Mouse (Mus musculus) forebrain, embryonic 11.5 days (tissue): ENCODE measurements at regions not wholly inside any gene's neighbourhood (a gene's known extent, or its start where the extent isn't known, plus 50 kb on each side); places are given as distances from the start of the nearest gene placed in this dataset.

Experiments
- ATAC-seq: fragments of 200-750 bp; cut with Nextera tagmentation; replicated peaks from 2 replicates; pipeline ENCODE4 v1.8.0; 2017; ENCODE audit warnings: moderate TSS enrichment; ENCODE audit not compliant: low FRiP score
- DNase-seq: peaks from one replicate; pipeline ENCODE4 v3.0.0-alpha.2; 2017; ENCODE audit warnings: low spot score
- H3K27ac ChIP-seq: fragments of 300-500 bp; sonication (generic); 2 replicates; pipeline ENCODE4 v1.5.1; 2014; ENCODE audit warnings: low read depth, low read length
- H3K27me3 ChIP-seq: fragments of 300-500 bp; sonication (generic); 2 replicates; pipeline ENCODE4 v1.6.1; 2014; ENCODE audit warnings: mild to moderate bottlenecking, low read length, mixed read lengths; ENCODE audit not compliant: control insufficient read depth, insufficient read depth
- H3K36me3 ChIP-seq: fragments of 300-500 bp; sonication (generic); 2 replicates; pipeline ENCODE4 v1.6.1; 2014; ENCODE audit warnings: mild to moderate bottlenecking, low read length, moderate library complexity, mixed read lengths; ENCODE audit not compliant: control insufficient read depth, insufficient read depth
- H3K4me1 ChIP-seq: fragments of 300-500 bp; sonication (generic); replicated peaks from 2 replicates; pipeline ENCODE4 v1.6.1; 2014; ENCODE audit warnings: low read length, mixed read lengths; ENCODE audit not compliant: control insufficient read depth, insufficient read depth
- H3K4me2 ChIP-seq: fragments of 300-500 bp; sonication (generic); 2 replicates; pipeline ENCODE4 v1.6.1; 2014; ENCODE audit warnings: low read depth, mild to moderate bottlenecking, low read length, moderate library complexity, mixed read lengths; ENCODE audit not compliant: severe bottlenecking
- H3K4me3 ChIP-seq: fragments of 300-500 bp; sonication (generic); 2 replicates; pipeline ENCODE4 v1.5.1; 2014; ENCODE audit warnings: low read depth, low read length
- H3K9ac ChIP-seq: fragments of 300-500 bp; sonication (generic); 2 replicates; pipeline ENCODE4 v1.6.1; 2014; ENCODE audit warnings: low read length
- H3K9me3 ChIP-seq: fragments of 300-500 bp; sonication (generic); 2 replicates; pipeline ENCODE4 v1.6.1; 2016; ENCODE audit warnings: low read length, mixed read lengths; ENCODE audit not compliant: control insufficient read depth
- WGBS: fragments of 180-500 bp; shearing (Covaris S2); extraction: QIAGEN DNeasy Blood & Tissue Kit; methylation state at CpG from one replicate; pipeline ENCODE4 v1.1.7; 2014; 5-methylcytosine and 5-hydroxymethylcytosine counted together

DNA sequence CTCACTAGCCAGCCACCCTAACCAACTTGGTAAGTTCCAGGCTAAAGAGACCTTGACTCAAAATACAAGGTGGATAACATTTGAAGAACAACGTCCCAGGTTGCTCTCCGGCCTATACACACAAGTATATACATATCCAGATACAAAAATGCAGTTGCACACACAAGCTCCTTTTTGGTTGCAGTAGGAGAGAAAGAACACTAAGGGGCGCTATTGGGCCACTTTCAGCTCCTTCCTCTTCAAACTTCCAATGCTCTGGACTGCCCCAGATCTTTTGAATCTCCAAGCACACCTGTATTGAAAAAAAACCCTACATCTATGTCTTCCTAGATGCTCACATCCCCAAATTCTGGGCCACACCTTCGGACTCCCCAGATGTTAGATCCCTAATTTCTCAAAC, 141.1 kb downstream of the Tfcp2l1 start:
- H3K4me1 ChIP-seq: peaks cover 4% of the 10 kb centered on the region; the same call in 1 of the 2 replicates
- ATAC-seq (peak; percentile 47; the same call in 1 of the 2 replicates), DNase-seq (peak; percentile 65)
- 28% methylated on average over 4 of the region's 4 CpGs for WGBS
- H3K27me3 ChIP-seq: no peaks in the 10 kb centered on the region
- H3K9me3 ChIP-seq: no peaks in the 10 kb centered on the region
- H3K4me3 ChIP-seq: no peak overlapping the region
- H3K36me3 ChIP-seq: no peaks in the 10 kb centered on the region
- no peak overlapping the region for H3K4me2 ChIP-seq
- no peak overlapping the region for H3K9ac ChIP-seq
- H3K27ac ChIP-seq: no peak overlapping the region

DNA sequence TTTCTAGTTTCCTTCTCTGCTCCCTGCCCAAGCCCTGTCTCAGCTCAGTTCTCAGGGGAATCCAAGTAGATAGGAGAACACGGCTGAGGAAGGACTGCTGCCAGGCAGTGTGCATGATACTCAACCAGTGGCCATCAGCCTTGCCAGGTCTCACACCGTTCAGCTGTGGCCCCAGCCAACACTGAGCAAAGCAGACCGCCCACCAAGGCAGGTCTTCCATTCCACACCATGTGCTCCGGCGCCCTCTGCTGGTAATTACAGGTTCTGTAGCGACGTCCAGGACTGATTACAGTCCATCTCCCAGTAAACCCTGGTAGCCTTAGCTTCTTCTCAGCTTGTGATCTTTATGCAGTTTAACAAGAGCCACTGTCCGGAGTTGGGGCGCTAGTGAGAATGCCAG, 144.5 kb downstream of the Tfcp2l1 start:
- Histone ChIP-seq H3K4me1 (peaks cover 8% of the 10 kb centered on the region; the same call in 1 of the 2 replicates), H3K4me3 (no peak overlapping the region), H3K36me3 (no peaks in the 10 kb centered on the region), H3K4me2 (no peak overlapping the region), H3K9me3 (no peaks in the 10 kb centered on the region), H3K27me3 (no peaks in the 10 kb centered on the region; the same call in 1 of the 2 replicates), H3K27ac (no peak overlapping the region), H3K9ac (no peak overlapping the region)
- peak; percentile 15; the same call in 1 of the 2 replicates for ATAC-seq
- 15% methylated on average over 9 of the region's 9 CpGs for WGBS
- DNase-seq: peak; percentile 82

DNA sequence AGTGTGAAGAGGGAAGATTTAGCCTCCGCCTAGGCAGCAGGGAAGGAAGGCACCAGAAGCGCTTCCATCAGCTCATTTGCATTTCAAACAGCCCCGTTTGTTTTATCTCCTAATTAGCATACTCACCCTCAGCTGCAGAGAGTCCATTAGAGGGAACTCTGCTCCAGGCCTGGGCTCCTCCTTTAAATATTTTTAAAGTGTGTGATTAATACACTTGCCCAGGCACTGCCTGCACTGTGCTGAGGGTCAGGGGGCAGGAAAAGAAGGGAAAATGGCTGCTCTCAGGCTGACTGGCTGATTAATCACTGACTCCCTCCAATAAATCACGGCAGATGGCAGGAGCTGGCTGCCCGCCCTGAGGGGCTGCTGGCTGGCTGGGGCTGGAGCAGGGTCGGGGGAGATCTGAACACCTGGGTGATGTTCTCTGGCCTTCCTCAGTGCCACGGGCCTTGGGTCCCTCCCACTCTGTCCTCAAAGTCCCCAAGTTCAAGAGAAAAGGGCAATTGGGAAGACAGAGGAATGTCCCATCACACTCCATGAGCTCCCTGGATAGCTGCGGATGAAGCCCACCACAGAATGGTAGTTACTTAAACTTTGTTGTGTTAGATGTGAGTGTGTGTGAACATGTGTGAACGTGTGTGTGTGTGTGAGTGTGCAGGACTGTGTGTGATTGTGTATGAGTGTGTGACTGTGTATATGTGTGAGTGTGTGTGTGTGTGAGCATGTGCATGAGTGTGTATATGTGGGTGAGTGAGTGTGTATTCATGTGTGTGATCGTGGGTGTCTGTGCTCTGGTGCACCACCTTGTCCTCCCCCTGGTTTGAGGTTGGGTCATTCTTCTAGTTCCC, 149.1 kb downstream of the Tfcp2l1 start:
- Histone ChIP-seq H3K9me3 (no peaks in the 10 kb centered on the region), H3K27me3 (no peaks in the 10 kb centered on the region; the same call in 1 of the 2 replicates), H3K4me3 (no peak overlapping the region), H3K9ac (peak overlapping the region; percentile 5; the same call in 1 of the 2 replicates), H3K27ac (peak overlapping the region; percentile 71), H3K4me2 (no peak overlapping the region), H3K36me3 (no peaks in the 10 kb centered on the region), H3K4me1 (peaks cover 5% of the 10 kb centered on the region; the same call in 1 of the 2 replicates)
- DNase-seq (peak; percentile 75), ATAC-seq (peak; percentile 92)
- 29% methylated on average over 10 of the region's 10 CpGs for WGBS
